Mouse (Mus musculus) cerebellum, adult 11-12 months (tissue): Measurements from ENCODE around the gene Hdac9.
"Not testable (repeated sequence)": the region's sequence is repeated elsewhere in the genome, so short reads cannot be mapped to it uniquely, and the experiment has no call there.

Experiments
- DNase-seq: peaks from one replicate; pipeline ENCODE4 v3.0.0; 2022

Hdac9 gene

GRCm38 (mm10) chr12:34009796-34010195 lies 907.1 kb downstream of the Hdac9 start:
- DNase-seq, result not testable (repeated sequence)
